Comparison of ENCODE assay signal across 8 mouse cellular contexts in the genomic region with DNA sequence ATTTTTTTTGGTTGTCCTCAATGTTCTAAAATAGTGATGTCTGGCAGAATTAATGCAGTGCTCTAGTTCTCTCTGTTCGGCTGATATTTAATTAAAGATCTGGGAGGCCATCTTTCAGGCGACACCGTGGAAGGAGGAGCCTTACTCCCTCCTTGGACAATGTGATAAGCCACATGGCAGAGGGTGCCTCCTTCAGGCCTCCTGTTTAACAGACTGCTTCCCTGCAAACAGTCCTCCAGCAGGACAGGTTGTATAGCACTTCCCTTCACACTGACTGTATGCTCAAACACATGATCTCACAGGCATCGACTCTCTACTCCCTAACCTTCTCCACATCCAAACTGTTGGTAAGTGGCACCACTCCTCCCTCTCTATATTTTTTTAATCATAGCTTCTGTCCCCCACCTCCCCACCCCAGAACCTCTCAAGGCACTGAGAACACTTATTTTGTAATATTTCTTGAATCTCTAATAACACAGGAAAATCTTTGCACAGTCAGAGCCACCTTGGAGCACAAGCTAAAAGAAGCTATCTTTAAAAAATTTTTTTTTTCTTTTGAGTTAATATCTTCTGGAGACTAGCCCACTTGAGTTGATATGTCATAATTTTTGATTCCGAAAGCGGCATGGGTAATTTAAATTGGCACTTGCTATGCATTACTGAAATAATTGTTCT. TPM values are rescaled to one million over a fixed set of nuclear protein-coding genes. Genes with fewer than 3 reads are reported as not detected.
A peak's percentile ranks its signal among the peaks of the same experiment; 100 is the strongest.
DNase-seq lines count a peak whose midpoint lies in the region; ATAC-seq and TF ChIP-seq lines count a peak whose summit lies in the region.

No protein-coding gene starts in this region.

- H3K4me2 ChIP-seq in hindbrain, embryonic 16.5 days (ENCODE audit: low read length), result peak overlapping the region; percentile 71
- H3K4me2 ChIP-seq in liver, embryonic 16.5 days (ENCODE audit: low read depth, low read length), result peak overlapping the region; percentile 82

- H3K9ac ChIP-seq in hindbrain, embryonic 16.5 days (ENCODE audit: low read depth, low read length), result no peak overlapping the region
- peak overlapping the region; percentile 89 for H3K9ac ChIP-seq in liver, embryonic 16.5 days (ENCODE audit: low read depth, low read length)

- WGBS in hindbrain, embryonic 16.5 days, result 30% methylated on average over 6 of the region's 6 CpGs
- 23% methylated on average over 6 of the region's 6 CpGs for WGBS in liver, embryonic 16.5 days (ENCODE audit: insufficient replicate concordance)

- peaks cover 25% of the 10 kb centered on the region for H3K4me1 ChIP-seq in brown adipose tissue, adult 24 weeks (ENCODE audit: control insufficient read depth, insufficient read depth, insufficient read length, low read length)
- H3K4me1 ChIP-seq in hindbrain, embryonic 16.5 days (ENCODE audit: control insufficient read depth, insufficient read depth, low read depth, low read length), result peaks cover 15% of the 10 kb centered on the region
- peaks cover 48% of the 10 kb centered on the region for H3K4me1 ChIP-seq in liver, embryonic 16.5 days (ENCODE audit: control insufficient read depth, low read depth, low read length)

- no peak for DNase-seq in layer of hippocampus, adult 2 months (ENCODE audit: low spot score in 2 of 2)
- DNase-seq in layer of hippocampus, adult 11-12 months (ENCODE audit: low spot score), result no peak
- DNase-seq in retina, embryonic 14.5 days (ENCODE audit: low spot score), result peak; percentile 76
- DNase-seq in right cerebral cortex, postnatal 14 days, result no peak

- H3K27me3 ChIP-seq in hindbrain, embryonic 16.5 days (replicated peaks; ENCODE audit: control insufficient read depth, insufficient read depth, low read length), result no peaks in the 10 kb centered on the region
- H3K27me3 ChIP-seq in liver, embryonic 16.5 days (ENCODE audit: control insufficient read depth, insufficient read depth, low read depth, low read length), result no peaks in the 10 kb centered on the region

- H3K27ac ChIP-seq in layer of hippocampus, adult 2 months, result 0 out of 2 replicates have a peak overlapping the region, but pooled peaks have one; percentile 28
- H3K27ac ChIP-seq in brown adipose tissue, adult 24 weeks (replicated peaks; ENCODE audit: low read depth, low read length), result no peak overlapping the region
- no peak overlapping the region for H3K27ac ChIP-seq in hindbrain, embryonic 16.5 days (ENCODE audit: low read depth, low read length)
- peak overlapping the region; percentile 94 for H3K27ac ChIP-seq in liver, embryonic 16.5 days (ENCODE audit: low read length)

- peak overlapping the region; percentile 93 for H3K4me3 ChIP-seq in layer of hippocampus, adult 2 months
- H3K4me3 ChIP-seq in brown adipose tissue, adult 24 weeks (ENCODE audit: insufficient read depth, low read depth, low read length), result 0 out of 2 replicates have a peak overlapping the region, but pooled peaks have one; percentile 12
- peak overlapping the region; percentile 0; the same call in 1 of the 2 replicates for H3K4me3 ChIP-seq in hindbrain, embryonic 16.5 days (ENCODE audit: low read length)
- peak overlapping the region; percentile 75 for H3K4me3 ChIP-seq in liver, embryonic 16.5 days (ENCODE audit: low read depth, low read length)

- ATAC-seq in erythroblast, adult 5-6 weeks (replicated peaks; ENCODE audit: low FRiP score, poor library complexity, severe bottlenecking), result peak; percentile 76
- no peak for ATAC-seq in hindbrain, embryonic 16.5 days
- ATAC-seq in liver, embryonic 16.5 days (ENCODE audit: low read depth), result peak; percentile 65

- peak; percentile 42 for TF ChIP-seq CTCF in layer of hippocampus, adult 2 months (conservative IDR thresholded peaks at IDR 0.05)

- H3K9me3 ChIP-seq in hindbrain, embryonic 16.5 days (ENCODE audit: control insufficient read depth, low read length), result no peaks in the 10 kb centered on the region
- H3K9me3 ChIP-seq in liver, embryonic 16.5 days (replicated peaks; ENCODE audit: control insufficient read depth, low read length), result no peaks in the 10 kb centered on the region

- no peaks in the 10 kb centered on the region for H3K36me3 ChIP-seq in hindbrain, embryonic 16.5 days (ENCODE audit: control insufficient read depth, insufficient read depth, low read length)
- no peaks in the 10 kb centered on the region for H3K36me3 ChIP-seq in liver, embryonic 16.5 days (ENCODE audit: control insufficient read depth, insufficient read depth)

RNA-seq across cellular contexts. Expression of a gene that starts 3.4 kb away (rescaled TPM):
- total RNA-seq in layer of hippocampus, adult 2 months (2021), result 10 to 100 TPM; 56.1 to 60.0 TPM
- 6.3 and 9.4 TPM in 2 replicates for polyA plus RNA-seq in brown adipose tissue, adult 24 weeks (2012; ENCODE audit: insufficient read depth, insufficient read length, missing spikeins)
- 66.7 and 71.5 TPM in 2 replicates for total RNA-seq in erythroblast, adult 5-6 weeks (2015; ENCODE audit: low replicate concordance)
- total RNA-seq in erythroblast, adult 5-6 weeks (2017; ENCODE audit: low replicate concordance), result 68.1 and 82.0 TPM in 2 replicates
- 29.0 and 30.4 TPM in 2 replicates for polyA plus RNA-seq in hindbrain, embryonic 16.5 days (2015; fragmentation: Nextera tagmentation; extraction: Ambion mirVana)
- 17.4 TPM in 2 replicates for polyA plus RNA-seq in liver, embryonic 16.5 days (2015; fragmentation: Nextera tagmentation; extraction: Ambion mirVana)

Comparison
In these comparisons a context has a peak if more than half of its experiments do, and no peak if none do; other contexts are left out.
1. H3K27ac ChIP-seq: peak in layer of hippocampus, adult 2 months (single experiment) and liver, embryonic 16.5 days (single experiment); none in brown adipose tissue, adult 24 weeks (single experiment) and hindbrain, embryonic 16.5 days (single experiment).
2. H3K4me3 ChIP-seq: peak in every context shown above with its lines; median percentile 93 in layer of hippocampus, adult 2 months; 75 in liver, embryonic 16.5 days; 12 in brown adipose tissue, adult 24 weeks; 0 in hindbrain, embryonic 16.5 days.